Comparison of ENCODE assay signal across 11 mouse cellular contexts in genomic region chr12:71627421-71628339, GRCm38 (mm10).
DNase-seq lines count a peak whose midpoint lies in the region; ATAC-seq and TF ChIP-seq lines count a peak whose summit lies in the region.
"Had no signal": no experiment of that assay in that cellular context is flagged by ENCODE, and none has a peak within 500 bp of the region (broad histone marks: within the 10 kb centered on the region; RNA-seq: fewer than 3 reads in every experiment).

No protein-coding gene starts in this region.

- H3K27me3 ChIP-seq in forebrain, embryonic 16.5 days (replicated peaks; ENCODE audit: control insufficient read depth, insufficient read depth, low read length) = no peaks in the 10 kb centered on the region
- H3K27me3 ChIP-seq in intestine, embryonic 16.5 days (replicated peaks; ENCODE audit: control insufficient read depth, insufficient read depth, low read length) = no peaks in the 10 kb centered on the region

- no peaks in the 10 kb centered on the region for H3K36me3 ChIP-seq in forebrain, embryonic 16.5 days (ENCODE audit: control insufficient read depth, insufficient read depth)
- no peaks in the 10 kb centered on the region for H3K36me3 ChIP-seq in intestine, embryonic 16.5 days (ENCODE audit: control insufficient read depth, insufficient read depth, low read length)

- peak overlapping the region; percentile 59 for H3K27ac ChIP-seq in gastrocnemius, adult 2 months
- peak overlapping the region; percentile 76 for H3K27ac ChIP-seq in forebrain, embryonic 16.5 days (ENCODE audit: low read length)
- peak overlapping the region; percentile 62 for H3K27ac ChIP-seq in intestine, embryonic 16.5 days (ENCODE audit: low read length)
- H3K27ac ChIP-seq: macrophage had no signal

- intact Hi-C loops in gastrocnemius, adult 2 months (cut with DNase I) = no loop called here
- intact Hi-C loops in gastrocnemius, postnatal 14 days (cut with DNase I; ENCODE audit: low total_unique reads) = no loop called here

- 60% methylated on average over 17 of the region's 17 CpGs for WGBS in forebrain, embryonic 16.5 days
- 57% methylated on average over 17 of the region's 17 CpGs for WGBS in intestine, embryonic 16.5 days

- H3K4me3 ChIP-seq in gastrocnemius, adult 2 months = no peak overlapping the region
- no peak overlapping the region for H3K4me3 ChIP-seq in forebrain, embryonic 16.5 days (replicated peaks; ENCODE audit: low read length)
- H3K4me3 ChIP-seq in intestine, embryonic 16.5 days (ENCODE audit: low read length) = no peak overlapping the region

- no peaks in the 10 kb centered on the region for H3K9me3 ChIP-seq in forebrain, embryonic 16.5 days (ENCODE audit: control insufficient read depth, low read length)
- no peaks in the 10 kb centered on the region for H3K9me3 ChIP-seq in intestine, embryonic 16.5 days (ENCODE audit: control insufficient read depth, low read length)

- no peak overlapping the region for H3K9ac ChIP-seq in forebrain, embryonic 16.5 days (replicated peaks; ENCODE audit: low read depth, low read length)
- no peak overlapping the region for H3K9ac ChIP-seq in intestine, embryonic 16.5 days (ENCODE audit: low read depth, low read length)

- H3K4me2 ChIP-seq in forebrain, embryonic 16.5 days (ENCODE audit: low read length) = no peak overlapping the region
- H3K4me2 ChIP-seq in intestine, embryonic 16.5 days (ENCODE audit: low read depth, low read length) = no peak overlapping the region

- ATAC-seq in forebrain, embryonic 16.5 days = peak; percentile 78
- no peak for ATAC-seq in intestine, embryonic 16.5 days

- TF ChIP-seq CTCF in gastrocnemius, adult 2 months (IDR thresholded peaks at IDR 0.05) = no peak

- no peak for DNase-seq in gastrocnemius, adult 2 months
- DNase-seq in gastrocnemius, postnatal 14 days = no peak
- peak; percentile 33 for DNase-seq in layer of hippocampus, adult 9-10 months (ENCODE audit: low spot score)
- DNase-seq in layer of hippocampus, postnatal 10 days (ENCODE audit: low spot score in 2 of 2) = no peak
- DNase-seq in urinary bladder, adult 2 months (ENCODE audit: low spot score) = no peak
- no peak for DNase-seq in gastrocnemius, postnatal 10 days
- DNase-seq: adrenal gland, postnatal 25 days; cerebellum, postnatal 36 days had no signal

- peaks cover 30% of the 10 kb centered on the region for H3K4me1 ChIP-seq in forebrain, embryonic 16.5 days (replicated peaks; ENCODE audit: control insufficient read depth, insufficient read depth, low read length)
- H3K4me1 ChIP-seq in intestine, embryonic 16.5 days (ENCODE audit: control insufficient read depth, insufficient read depth, low read length) = peaks cover 14% of the 10 kb centered on the region
